Mouse (Mus musculus) forebrain, embryonic 15.5 days (tissue): ENCODE data around the gene Nrbp1. TPM values are rescaled to one million over a fixed set of nuclear protein-coding genes. Genes with fewer than 3 reads are reported as not detected.

Experiments used
- ATAC-seq: fragments of 200-750 bp; cut with Nextera tagmentation; replicated peaks from 2 replicates; pipeline ENCODE4 v1.8.0; 2017; ENCODE audit warnings: mild to moderate bottlenecking, moderate TSS enrichment, moderate library complexity
- H3K27ac ChIP-seq: fragments of 300-500 bp; sonication (generic); replicated peaks from 2 replicates; pipeline ENCODE4 v1.5.1; 2015; ENCODE audit warnings: mild to moderate bottlenecking, inconsistent platforms
- H3K27me3 ChIP-seq: fragments of 300-500 bp; sonication (generic); 2 replicates; pipeline ENCODE4 v1.6.1; 2015; ENCODE audit warnings: inconsistent platforms
- H3K36me3 ChIP-seq: fragments of 300-500 bp; sonication (generic); 2 replicates; pipeline ENCODE4 v1.6.1; 2015; ENCODE audit warnings: mild to moderate bottlenecking, inconsistent platforms
- H3K4me1 ChIP-seq: fragments of 300-500 bp; sonication (generic); 2 replicates; pipeline ENCODE4 v1.6.1; 2015; ENCODE audit warnings: inconsistent platforms
- H3K4me2 ChIP-seq: fragments of 300-500 bp; sonication (generic); replicated peaks from 2 replicates; pipeline ENCODE4 v1.6.1; 2015; ENCODE audit warnings: mild to moderate bottlenecking, inconsistent platforms
- H3K4me3 ChIP-seq: fragments of 300-500 bp; sonication (generic); 2 replicates; pipeline ENCODE4 v1.5.1; 2015; ENCODE audit warnings: mild to moderate bottlenecking, inconsistent platforms
- H3K9ac ChIP-seq: fragments of 300-500 bp; sonication (generic); replicated peaks from 2 replicates; pipeline ENCODE4 v1.6.1; 2015; ENCODE audit warnings: mild to moderate bottlenecking, inconsistent platforms
- H3K9me3 ChIP-seq: fragments of 300-500 bp; sonication (generic); 2 replicates; pipeline ENCODE4 v1.6.1; 2016; ENCODE audit warnings: inconsistent platforms
- WGBS: fragments of 180-500 bp; shearing (Covaris S2); methylation state at CpG from one replicate; pipeline ENCODE4 v1.1.7; 2015; ENCODE audit warnings: mixed read lengths; 5-methylcytosine and 5-hydroxymethylcytosine counted together
- polyA plus RNA-seq: library from polyadenylated mRNA; unstranded; fragments of >200 nt; fragmentation: Nextera tagmentation; extraction: Ambion mirVana; gene quantifications from 2 replicates; pipeline ENCODE4 v1.2.1, GENCODE M21; 2015

Gene Nrbp1
- polyA plus RNA-seq, 1 experiment from 2014 or later = 156 TPM

GRCm38 (mm10) chr5:31252151-31252550 lies 11.5 kb downstream of the Nrbp1 start:
- H3K9ac ChIP-seq = no peak overlapping the region
- H3K27me3 ChIP-seq = no peaks in the 10 kb centered on the region
- no peak overlapping the region for H3K4me3 ChIP-seq
- H3K4me1 ChIP-seq = peaks cover 4% of the 10 kb centered on the region; the same call in 1 of the 2 replicates
- no peak overlapping the region for H3K4me2 ChIP-seq
- WGBS = 43% methylated on average over 10 of the region's 10 CpGs
- peaks cover 67% of the 10 kb centered on the region for H3K36me3 ChIP-seq
- H3K27ac ChIP-seq = no peak overlapping the region
- no peak for ATAC-seq
- no peaks in the 10 kb centered on the region for H3K9me3 ChIP-seq

DNA sequence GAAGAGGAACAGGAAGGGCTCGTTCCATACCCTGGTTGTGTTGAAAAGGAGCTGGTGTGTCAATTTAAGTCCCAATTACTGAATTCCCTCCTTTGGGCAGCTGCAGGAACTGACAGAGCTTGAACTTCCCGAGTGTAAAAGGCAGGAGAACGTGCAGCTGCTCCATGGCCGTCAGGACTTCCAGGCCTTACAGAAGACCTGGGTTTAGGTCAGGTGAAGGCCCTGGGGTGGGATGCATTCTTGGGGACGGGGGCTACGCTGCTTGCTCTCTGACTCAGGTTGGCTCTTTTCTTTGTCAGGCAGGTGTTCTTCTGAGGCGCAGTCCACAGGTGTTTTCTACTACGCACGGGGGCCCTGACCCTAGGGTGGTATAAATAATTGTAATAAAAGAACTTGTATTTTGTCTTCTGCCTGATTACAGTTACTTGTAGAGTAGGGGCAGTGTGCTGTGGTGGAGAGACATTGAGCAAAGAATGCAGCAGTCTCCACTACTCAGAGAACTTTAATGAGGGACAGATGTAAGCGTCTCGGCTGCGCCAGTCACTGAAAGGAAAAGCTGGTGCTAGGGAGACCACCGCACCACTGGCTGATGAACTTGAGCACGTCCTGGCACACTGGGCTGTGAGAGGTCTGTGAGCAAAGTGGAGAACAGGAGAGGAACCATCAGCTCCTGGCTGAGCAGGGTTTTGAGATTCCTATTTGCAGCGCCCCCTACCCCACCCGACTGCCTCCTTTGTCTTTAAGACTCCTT lies 12.3 kb downstream of the Nrbp1 start:
- Histone ChIP-seq H3K36me3 (peaks cover 59% of the 10 kb centered on the region), H3K9me3 (no peaks in the 10 kb centered on the region), H3K27me3 (no peaks in the 10 kb centered on the region), H3K27ac (no peak overlapping the region), H3K4me2 (no peak overlapping the region), H3K4me3 (no peak overlapping the region), H3K4me1 (peaks cover 4% of the 10 kb centered on the region; the same call in 1 of the 2 replicates), H3K9ac (no peak overlapping the region)
- 80% methylated on average over 16 of the region's 16 CpGs for WGBS
- no peak for ATAC-seq

- H3K27me3 ChIP-seq = no peaks in the 10 kb centered on the region
- 97% methylated on average over 8 of the region's 8 CpGs for WGBS
- H3K4me3 ChIP-seq = no peak overlapping the region
- no peaks in the 10 kb centered on the region for H3K9me3 ChIP-seq
- peaks cover 55% of the 10 kb centered on the region for H3K36me3 ChIP-seq
- H3K4me2 ChIP-seq = no peak overlapping the region
- ATAC-seq = no peak
- H3K27ac ChIP-seq = no peak overlapping the region
- peaks cover 4% of the 10 kb centered on the region; the same call in 1 of the 2 replicates for H3K4me1 ChIP-seq
- H3K9ac ChIP-seq = no peak overlapping the region
These were observed 13.1 kb downstream of the Nrbp1 start for GRCm38 (mm10) chr5:31253806-31254205.

GRCm38 (mm10) chr5:31254452-31254851 lies 13.8 kb downstream of the Nrbp1 start:
- WGBS = 87% methylated on average over 7 of the region's 7 CpGs
- H3K36me3 ChIP-seq = peaks cover 52% of the 10 kb centered on the region
- no peak overlapping the region for H3K4me2 ChIP-seq
- H3K27me3 ChIP-seq = no peaks in the 10 kb centered on the region
- ATAC-seq = no peak
- H3K4me1 ChIP-seq = peaks cover 4% of the 10 kb centered on the region; the same call in 1 of the 2 replicates
- H3K27ac ChIP-seq = no peak overlapping the region
- H3K4me3 ChIP-seq = no peak overlapping the region
- no peaks in the 10 kb centered on the region for H3K9me3 ChIP-seq
- H3K9ac ChIP-seq = no peak overlapping the region

DNA sequence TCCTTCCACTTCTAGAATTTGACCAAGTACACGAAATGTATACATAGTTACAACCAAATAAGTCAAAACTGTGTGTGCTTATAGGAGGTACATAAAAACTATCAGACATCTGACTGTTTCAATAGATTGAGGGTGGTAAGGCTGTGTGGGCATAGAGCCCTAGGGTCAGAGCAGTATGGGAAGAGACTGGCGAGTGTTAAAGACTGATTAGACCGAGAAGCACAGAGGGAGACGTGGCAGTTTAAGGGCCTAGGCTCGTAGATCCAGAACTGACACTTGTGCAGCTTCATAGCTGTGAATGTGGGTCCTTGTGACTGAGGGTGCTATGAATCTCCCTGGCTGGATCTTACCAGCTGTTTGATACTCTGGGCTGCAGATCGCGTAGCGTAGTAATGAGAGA lies 14.2 kb downstream of the Nrbp1 start:
- WGBS = 89% methylated on average over 8 of the region's 8 CpGs
- H3K4me1 ChIP-seq = peaks cover 4% of the 10 kb centered on the region; the same call in 1 of the 2 replicates
- H3K9me3 ChIP-seq = no peaks in the 10 kb centered on the region
- no peak overlapping the region for H3K4me2 ChIP-seq
- no peaks in the 10 kb centered on the region for H3K27me3 ChIP-seq
- H3K9ac ChIP-seq = no peak overlapping the region
- H3K4me3 ChIP-seq = no peak overlapping the region
- no peak for ATAC-seq
- H3K36me3 ChIP-seq = peaks cover 52% of the 10 kb centered on the region
- H3K27ac ChIP-seq = no peak overlapping the region

GRCm38 (mm10) chr5:31255381-31255780 lies 14.7 kb downstream of the Nrbp1 start:
- H3K27me3 ChIP-seq = no peaks in the 10 kb centered on the region
- peaks cover 52% of the 10 kb centered on the region for H3K36me3 ChIP-seq
- peaks cover 4% of the 10 kb centered on the region; the same call in 1 of the 2 replicates for H3K4me1 ChIP-seq
- H3K27ac ChIP-seq = no peak overlapping the region
- ATAC-seq = no peak
- WGBS = 94% methylated on average over 2 of the region's 2 CpGs
- H3K4me3 ChIP-seq = no peak overlapping the region
- no peak overlapping the region for H3K9ac ChIP-seq
- H3K9me3 ChIP-seq = no peaks in the 10 kb centered on the region
- no peak overlapping the region for H3K4me2 ChIP-seq

DNA sequence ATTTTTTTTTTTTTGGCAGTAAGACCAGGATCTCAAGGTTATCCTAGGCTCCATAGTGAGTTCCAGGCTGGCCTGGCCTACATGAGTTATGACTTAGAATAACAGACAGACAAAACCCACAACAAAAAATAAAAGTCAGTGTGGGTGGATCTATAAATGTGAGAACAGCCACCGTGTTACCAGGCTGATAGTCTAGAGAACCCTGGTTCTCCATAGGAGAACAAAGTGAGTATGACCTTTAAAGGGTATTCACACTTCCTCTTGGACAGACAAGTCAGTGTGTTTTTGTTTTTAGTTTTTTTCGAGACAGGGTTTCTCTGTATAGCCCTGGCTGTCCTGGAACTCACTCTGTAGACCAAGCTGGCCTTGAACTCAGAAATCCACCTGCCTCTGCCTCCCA lies 15.3 kb downstream of the Nrbp1 start:
- ATAC-seq = no peak
- H3K27ac ChIP-seq = no peak overlapping the region
- no peak overlapping the region for H3K4me3 ChIP-seq
- no peak overlapping the region for H3K4me2 ChIP-seq
- peaks cover 4% of the 10 kb centered on the region; the same call in 1 of the 2 replicates for H3K4me1 ChIP-seq
- no peaks in the 10 kb centered on the region for H3K27me3 ChIP-seq
- H3K36me3 ChIP-seq = peaks cover 52% of the 10 kb centered on the region
- no peak overlapping the region for H3K9ac ChIP-seq
- H3K9me3 ChIP-seq = no peaks in the 10 kb centered on the region
- WGBS = 95% methylated on average over 2 of the region's 2 CpGs

DNA sequence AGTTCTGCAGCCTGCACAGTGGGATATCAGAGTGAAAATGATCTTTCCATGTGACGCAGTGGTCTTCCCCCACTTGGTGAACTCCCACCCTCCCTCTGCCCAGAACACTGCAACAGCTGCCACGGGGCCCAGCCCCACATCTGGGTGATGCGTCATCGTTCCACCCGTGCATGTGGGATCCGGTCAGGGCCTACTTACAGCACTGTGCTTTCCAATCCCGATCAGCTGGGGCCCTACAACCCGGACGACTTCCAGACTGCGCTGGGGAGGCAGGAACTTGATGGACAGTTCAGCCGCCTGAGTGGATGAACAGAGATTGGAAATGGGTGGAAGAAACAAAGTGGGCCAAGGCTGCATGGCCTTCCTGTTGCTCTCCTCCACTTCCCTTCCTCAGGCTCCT lies 17.0 kb downstream of the Nrbp1 start:
- H3K9ac ChIP-seq = no peak overlapping the region
- no peaks in the 10 kb centered on the region for H3K4me1 ChIP-seq
- H3K36me3 ChIP-seq = peaks cover 55% of the 10 kb centered on the region
- 92% methylated on average over 11 of the region's 11 CpGs for WGBS
- ATAC-seq = no peak
- no peaks in the 10 kb centered on the region for H3K9me3 ChIP-seq
- no peak overlapping the region for H3K27ac ChIP-seq
- H3K4me3 ChIP-seq = no peak overlapping the region
- no peak overlapping the region for H3K4me2 ChIP-seq
- no peaks in the 10 kb centered on the region for H3K27me3 ChIP-seq

DNA sequence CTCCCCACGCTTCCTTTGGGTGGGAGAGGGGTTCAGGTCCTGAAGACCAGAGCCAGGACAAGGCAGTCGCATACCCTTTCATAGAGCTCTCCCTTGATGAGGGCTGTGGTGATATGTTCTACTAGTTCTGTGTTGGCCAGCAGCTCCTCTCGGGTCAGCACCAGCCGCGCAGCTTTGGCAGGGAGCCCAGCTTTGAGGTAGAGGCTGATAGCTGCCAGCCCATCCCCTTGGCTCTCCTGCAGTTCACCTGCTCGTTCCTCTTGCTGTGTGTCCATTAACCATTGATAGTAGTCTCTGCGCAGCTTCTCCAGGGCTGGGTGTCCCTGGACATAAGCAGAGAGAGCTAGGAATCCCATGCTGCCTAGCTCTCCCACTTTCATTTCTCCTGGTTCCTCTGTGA lies 25.4 kb downstream of the Nrbp1 start:
- 82% methylated on average over 7 of the region's 7 CpGs for WGBS
- Histone ChIP-seq H3K27ac (no peak overlapping the region), H3K36me3 (peaks cover 81% of the 10 kb centered on the region), H3K4me1 (no peaks in the 10 kb centered on the region), H3K4me2 (no peak overlapping the region), H3K4me3 (no peak overlapping the region), H3K9me3 (no peaks in the 10 kb centered on the region), H3K9ac (no peak overlapping the region), H3K27me3 (no peaks in the 10 kb centered on the region)
- no peak for ATAC-seq

DNA sequence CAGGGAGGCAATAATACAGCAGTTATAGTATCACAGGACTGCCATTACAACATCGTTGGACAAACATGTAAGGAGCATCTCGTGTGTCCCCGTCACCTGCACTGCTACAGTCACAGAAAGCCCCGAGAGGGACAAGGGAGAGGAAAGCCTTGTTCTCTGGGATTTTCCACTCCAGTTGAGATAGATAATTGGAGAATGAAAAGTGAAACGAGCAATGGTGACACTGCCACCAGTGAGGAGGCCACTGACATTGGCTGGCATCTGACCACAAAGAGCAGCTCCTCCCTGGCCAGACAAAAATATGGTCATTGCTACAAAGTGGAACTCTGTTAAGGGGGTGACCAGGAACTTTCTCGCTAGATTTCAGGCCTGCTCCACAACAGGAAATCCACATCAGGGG lies 27.0 kb downstream of the Nrbp1 start:
- H3K4me3 ChIP-seq = no peak overlapping the region

GRCm38 (mm10) chr5:31273018-31273417 lies 32.4 kb downstream of the Nrbp1 start:
- Histone ChIP-seq H3K9ac (no peak overlapping the region), H3K9me3 (no peaks in the 10 kb centered on the region), H3K4me2 (no peak overlapping the region), H3K4me1 (no peaks in the 10 kb centered on the region), H3K36me3 (peaks cover 56% of the 10 kb centered on the region), H3K27ac (no peak overlapping the region), H3K27me3 (no peaks in the 10 kb centered on the region), H3K4me3 (no peak overlapping the region)
- no peak for ATAC-seq
- 81% methylated on average over 6 of the region's 6 CpGs for WGBS

More for the DNA sequence above, 27.0 kb downstream of the Nrbp1 start:
- no peaks in the 10 kb centered on the region for H3K27me3 ChIP-seq
- H3K4me1 ChIP-seq = no peaks in the 10 kb centered on the region
- ATAC-seq = no peak
- H3K27ac ChIP-seq = no peak overlapping the region
- peaks cover 76% of the 10 kb centered on the region for H3K36me3 ChIP-seq
- no peak overlapping the region for H3K4me2 ChIP-seq
- H3K9me3 ChIP-seq = no peaks in the 10 kb centered on the region
- 40% methylated on average over 6 of the region's 6 CpGs for WGBS
- H3K9ac ChIP-seq = no peak overlapping the region

DNA sequence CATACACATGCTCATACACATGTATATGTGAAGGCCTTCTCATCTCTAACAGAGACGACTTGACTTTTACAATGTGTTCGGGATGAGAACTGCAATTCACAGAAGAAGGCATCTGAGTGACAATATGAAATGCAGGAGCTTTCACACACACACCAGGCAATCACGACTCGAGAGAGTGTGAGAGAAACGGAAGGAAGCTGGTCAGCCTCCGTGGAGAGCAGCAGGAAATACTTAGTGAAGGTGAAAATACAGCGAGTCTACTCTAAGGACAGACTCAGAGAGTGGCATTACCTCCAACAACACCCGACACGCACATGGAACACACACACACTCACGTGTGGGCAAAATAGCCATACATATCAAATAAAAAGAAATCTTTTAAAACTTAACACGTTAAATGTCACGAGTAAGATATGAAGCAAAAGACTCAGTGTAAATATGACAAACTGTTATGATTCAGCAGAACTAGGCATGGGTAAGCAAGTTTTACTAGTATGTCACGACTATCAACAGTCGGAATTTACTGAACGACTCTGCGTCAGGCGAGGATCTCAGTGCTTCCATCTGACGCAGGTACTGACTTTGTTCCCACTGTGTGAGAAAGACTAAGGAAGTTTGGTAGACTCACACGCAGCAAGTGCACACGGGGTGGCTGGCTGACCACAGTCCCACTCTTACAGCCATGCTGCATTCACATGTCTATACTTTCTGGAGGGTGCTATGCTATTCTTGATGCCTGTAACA lies 38.8 kb downstream of the Nrbp1 start:
- WGBS = 88% methylated on average over 20 of the region's 20 CpGs
- no peak overlapping the region for H3K4me3 ChIP-seq
- H3K27ac ChIP-seq = no peak overlapping the region
- no peak for ATAC-seq
- peaks cover 77% of the 10 kb centered on the region for H3K36me3 ChIP-seq
- H3K9me3 ChIP-seq = no peaks in the 10 kb centered on the region
- H3K27me3 ChIP-seq = no peaks in the 10 kb centered on the region
- H3K4me2 ChIP-seq = no peak overlapping the region
- no peaks in the 10 kb centered on the region for H3K4me1 ChIP-seq
- no peak overlapping the region for H3K9ac ChIP-seq
